Mouse (Mus musculus): Measurements from ENCODE around the gene Crabp2. TPM values are rescaled to one million over a fixed set of nuclear protein-coding genes. Genes with fewer than 3 reads are reported as not detected.
A peak's percentile ranks its signal among the peaks of the same experiment; 100 is the strongest.
"Not testable (repeated sequence)": the region's sequence is repeated elsewhere in the genome, so short reads cannot be mapped to it uniquely, and the experiment has no call there.

Gene Crabp2
- 0.08 TPM in 1 of 2 replicates, not detected in the other for polyA plus RNA-seq (2012; rRNA removed)

GRCm38 (mm10) chr3:87948378-87949265 lies at the start of gene Crabp2:
Gene Crabp2 (plus strand): TSS chr3:87948666.
- Histone ChIP-seq H3K27ac (ENCODE audit: insufficient read depth, low read length) (no peak within 1 kb of the TSS), H3K4me1 (ENCODE audit: control insufficient read depth, insufficient read depth, insufficient read length) (no peaks in the 10 kb centered on the region; the same call in 1 of the 2 replicates), H3K27me3 (ENCODE audit: control insufficient read depth, insufficient read depth, low read length) (peaks cover 31% of the 10 kb centered on the region), H3K36me3 (ENCODE audit: control insufficient read depth, insufficient read depth, low read length) (no peaks in the 10 kb centered on the region), H3K4me3 (ENCODE audit: extremely low read depth, insufficient read depth, insufficient read length) (no peak within 1 kb of the TSS)
- 8% methylated on average over 35 of the region's 35 CpGs for WGBS
- TF ChIP-seq POLR2A (IDR thresholded peaks at IDR 0.05; ENCODE audit: low read depth, low read length) (no peak), CTCF (IDR thresholded peaks at IDR 0.05; ENCODE audit: extremely low read depth, insufficient read depth, insufficient read length, insufficient replicate concordance) (no peak)
- DNase-seq (ENCODE audit: low read depth in 1 of 2, low spot score in 2 of 2), result no peak

GRCm38 (mm10) chr3:87899266-87899665 lies 49.2 kb upstream of the Crabp2 start:
- WGBS, result 76% methylated on average over 3 of the region's 3 CpGs
- Histone ChIP-seq H3K27me3 (ENCODE audit: control insufficient read depth, insufficient read depth, low read length) (no peaks in the 10 kb centered on the region), H3K4me1 (ENCODE audit: control insufficient read depth, insufficient read depth, insufficient read length) (no peaks in the 10 kb centered on the region), H3K27ac (ENCODE audit: insufficient read depth, low read length) (no peak overlapping the region), H3K4me3 (ENCODE audit: extremely low read depth, insufficient read depth, insufficient read length) (no peak overlapping the region), H3K36me3 (ENCODE audit: control insufficient read depth, insufficient read depth, low read length) (no peaks in the 10 kb centered on the region)
- TF ChIP-seq CTCF (IDR thresholded peaks at IDR 0.05; ENCODE audit: extremely low read depth, insufficient read depth, insufficient read length, insufficient replicate concordance), result no peak
- TF ChIP-seq POLR2A (IDR thresholded peaks at IDR 0.05; ENCODE audit: low read depth, low read length), result no peak
- no peak for DNase-seq (ENCODE audit: low read depth in 1 of 2, low spot score in 2 of 2)

GRCm38 (mm10) chr3:87899776-87900175 lies 48.7 kb upstream of the Crabp2 start:
- no peaks in the 10 kb centered on the region for H3K4me1 ChIP-seq (ENCODE audit: control insufficient read depth, insufficient read depth, insufficient read length)
- TF ChIP-seq CTCF (IDR thresholded peaks at IDR 0.05; ENCODE audit: extremely low read depth, insufficient read depth, insufficient read length, insufficient replicate concordance) (no peak), POLR2A (IDR thresholded peaks at IDR 0.05; ENCODE audit: low read depth, low read length) (no peak)
- H3K27ac ChIP-seq (ENCODE audit: insufficient read depth, low read length), result no peak overlapping the region
- 95% methylated on average over 3 of the region's 3 CpGs for WGBS
- no peak for DNase-seq (ENCODE audit: low read depth in 1 of 2, low spot score in 2 of 2)
- H3K27me3 ChIP-seq (ENCODE audit: control insufficient read depth, insufficient read depth, low read length), result no peaks in the 10 kb centered on the region
- H3K36me3 ChIP-seq (ENCODE audit: control insufficient read depth, insufficient read depth, low read length), result no peaks in the 10 kb centered on the region
- H3K4me3 ChIP-seq (ENCODE audit: extremely low read depth, insufficient read depth, insufficient read length), result no peak overlapping the region

GRCm38 (mm10) chr3:87901036-87901624 lies 47.3 kb upstream of the Crabp2 start:
- Histone ChIP-seq H3K4me3 (ENCODE audit: extremely low read depth, insufficient read depth, insufficient read length) (no peak overlapping the region), H3K27ac (ENCODE audit: insufficient read depth, low read length) (peak overlapping the region; percentile 4; the same call in 1 of the 2 replicates), H3K4me1 (ENCODE audit: control insufficient read depth, insufficient read depth, insufficient read length) (no peaks in the 10 kb centered on the region), H3K27me3 (ENCODE audit: control insufficient read depth, insufficient read depth, low read length) (no peaks in the 10 kb centered on the region), H3K36me3 (ENCODE audit: control insufficient read depth, insufficient read depth, low read length) (no peaks in the 10 kb centered on the region)
- TF ChIP-seq POLR2A (IDR thresholded peaks at IDR 0.05; ENCODE audit: low read depth, low read length) (no peak), CTCF (IDR thresholded peaks at IDR 0.05; ENCODE audit: extremely low read depth, insufficient read depth, insufficient read length, insufficient replicate concordance) (no peak)
- no peak for DNase-seq (ENCODE audit: low read depth in 1 of 2, low spot score in 2 of 2)
- 4% methylated on average over 1 of the region's 1 CpGs for WGBS

GRCm38 (mm10) chr3:87901959-87902358 lies 46.5 kb upstream of the Crabp2 start:
- not testable (repeated sequence) for H3K27me3 ChIP-seq (ENCODE audit: control insufficient read depth, insufficient read depth, low read length); H3K4me3 ChIP-seq (ENCODE audit: extremely low read depth, insufficient read depth, insufficient read length); H3K27ac ChIP-seq (ENCODE audit: insufficient read depth, low read length); DNase-seq (ENCODE audit: low read depth in 1 of 2, low spot score in 2 of 2); H3K36me3 ChIP-seq (ENCODE audit: control insufficient read depth, insufficient read depth, low read length); H3K4me1 ChIP-seq (ENCODE audit: control insufficient read depth, insufficient read depth, insufficient read length)
- 67% methylated on average over 6 of the region's 6 CpGs for WGBS

GRCm38 (mm10) chr3:87903821-87904220 lies 44.6 kb upstream of the Crabp2 start:
- Histone ChIP-seq H3K4me1 (ENCODE audit: control insufficient read depth, insufficient read depth, insufficient read length) (peaks cover 6% of the 10 kb centered on the region; the same call in 1 of the 2 replicates), H3K4me3 (ENCODE audit: extremely low read depth, insufficient read depth, insufficient read length) (no peak overlapping the region), H3K27ac (ENCODE audit: insufficient read depth, low read length) (no peak overlapping the region), H3K36me3 (ENCODE audit: control insufficient read depth, insufficient read depth, low read length) (no peaks in the 10 kb centered on the region), H3K27me3 (ENCODE audit: control insufficient read depth, insufficient read depth, low read length) (no peaks in the 10 kb centered on the region)
- TF ChIP-seq POLR2A (IDR thresholded peaks at IDR 0.05; ENCODE audit: low read depth, low read length), result no peak
- no peak for TF ChIP-seq CTCF (IDR thresholded peaks at IDR 0.05; ENCODE audit: extremely low read depth, insufficient read depth, insufficient read length, insufficient replicate concordance)
- 78% methylated on average over 5 of the region's 5 CpGs for WGBS
- DNase-seq (ENCODE audit: low read depth in 1 of 2, low spot score in 2 of 2), result no peak

Measured in spleen, adult 2 months (tissue).